Mouse (Mus musculus): Measurements from ENCODE around the gene Sept10. TPM values are rescaled to one million over a fixed set of nuclear protein-coding genes. Genes with fewer than 3 reads are reported as not detected.

The Sept10 gene
- total and polyA plus RNA-seq, 3 experiments = not detected

DNA sequence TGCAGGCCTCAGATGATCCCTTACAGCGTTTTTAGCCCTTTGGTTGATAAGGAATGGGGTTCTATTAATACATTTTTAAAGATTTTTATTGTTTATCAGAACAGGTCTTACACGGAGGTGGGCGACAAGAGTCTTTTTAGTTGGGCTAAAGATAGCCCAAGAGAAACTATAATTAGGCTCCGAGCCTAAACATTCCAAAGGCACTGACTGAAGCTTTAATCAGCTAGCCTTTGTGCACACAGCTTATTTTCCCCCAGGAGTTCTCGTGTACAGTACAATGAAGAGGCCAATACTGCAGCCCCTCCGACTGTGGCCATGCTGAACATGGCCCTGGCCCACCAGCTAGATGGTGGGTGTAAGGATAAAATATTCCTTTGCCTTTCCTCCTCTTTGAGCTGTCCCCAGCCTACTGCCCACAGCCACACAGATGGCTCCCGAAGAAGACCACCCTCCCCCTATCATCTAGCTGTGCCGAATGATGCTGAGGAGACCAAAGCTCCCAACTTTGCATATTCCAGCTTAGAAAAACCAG, 88.1 kb downstream of the Sept10 start:
- H3K27ac ChIP-seq (ENCODE audit: control insufficient read depth, low read depth, low read length) = no peak overlapping the region
- no peak for TF ChIP-seq POLR2AphosphoS2 (IDR thresholded peaks at IDR 0.05; ENCODE audit: low read length)
- TF ChIP-seq SMC3 (IDR thresholded peaks at IDR 0.05; ENCODE audit: low read depth, low read length) = no peak
- TF ChIP-seq POLR2A (IDR thresholded peaks at IDR 0.05; ENCODE audit: control insufficient read depth in 1 of 2, insufficient read depth in 1 of 2, low read depth in 1 of 2, low read length in 2 of 2, poor library complexity in 1 of 2) = no peak
- TF ChIP-seq KAT2A (conservative IDR thresholded peaks at IDR 0.05; ENCODE audit: low read depth, low read length) = no peak
- no peak for TF ChIP-seq ZKSCAN1 (IDR thresholded peaks at IDR 0.05; ENCODE audit: low read depth, low read length)
- no peak for TF ChIP-seq MEF2A (IDR thresholded peaks at IDR 0.05; ENCODE audit: extremely low read depth, insufficient replicate concordance, low read depth, low read length, poor library complexity, severe bottlenecking)
- no peak overlapping the region for H3K4me3 ChIP-seq (ENCODE audit: control insufficient read depth in 1 of 2, insufficient read depth in 1 of 2, low read depth in 2 of 2, low read length in 2 of 2)
- H3K27me3 ChIP-seq (ENCODE audit: control insufficient read depth in 1 of 2, insufficient read depth in 2 of 2, low read length in 2 of 2) = no peaks in the 10 kb centered on the region
- no peak overlapping the region for H3K9ac ChIP-seq (ENCODE audit: control insufficient read depth, low read depth, low read length, poor library complexity, severe bottlenecking)
- H3K9me3 ChIP-seq (replicated peaks; ENCODE audit: insufficient read depth, low read length) = no peaks in the 10 kb centered on the region
- H3K79me2 ChIP-seq (ENCODE audit: control insufficient read depth, insufficient read depth, low read length, poor library complexity) = no peaks in the 10 kb centered on the region
- H3K4me1 ChIP-seq (ENCODE audit: control insufficient read depth in 1 of 2, insufficient read depth in 2 of 2, low read length in 2 of 2) = no peaks in the 10 kb centered on the region
- H3K36me3 ChIP-seq (ENCODE audit: control insufficient read depth in 1 of 2, insufficient read depth in 2 of 2, low read length in 2 of 2) = no peaks in the 10 kb centered on the region
- DNase-seq (ENCODE audit: low read depth, low spot score) = no peak

DNA sequence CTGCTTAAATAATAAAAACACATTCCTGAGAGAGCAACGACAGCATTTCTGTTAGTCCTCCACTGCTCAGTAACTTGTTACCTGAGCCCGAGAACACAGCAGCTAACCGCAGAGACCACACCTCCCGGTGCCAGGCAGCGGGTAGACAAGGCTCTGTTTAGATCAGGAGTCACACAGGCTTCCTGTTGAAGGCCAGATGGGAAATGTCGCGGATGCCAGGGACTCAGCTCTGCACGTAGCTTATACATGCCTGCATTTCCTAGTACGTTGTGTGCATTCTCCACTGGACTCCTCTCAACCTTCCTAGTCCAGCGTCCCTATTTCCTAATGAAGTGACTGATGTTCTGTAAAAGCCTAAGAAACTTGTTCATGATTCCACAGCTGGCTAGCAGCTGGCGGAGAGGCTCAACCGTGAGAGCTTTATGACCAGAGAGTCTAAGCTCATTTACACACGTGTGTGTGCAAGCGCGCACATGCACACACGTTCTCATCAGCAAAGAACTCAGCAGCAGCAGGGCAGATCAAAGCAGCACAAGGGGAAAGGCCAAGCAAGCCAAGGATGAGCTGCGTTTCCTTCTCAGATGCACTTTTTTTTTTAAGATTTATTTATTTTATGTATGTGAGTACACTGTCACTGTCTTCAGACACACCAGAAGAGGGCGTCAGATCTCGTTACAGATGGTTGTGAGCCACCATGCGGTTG, 89.6 kb downstream of the Sept10 start:
- TF ChIP-seq NRF1 (IDR thresholded peaks at IDR 0.05; ENCODE audit: insufficient read depth, low read depth, low read length, poor library complexity, severe bottlenecking) = no peak
- TF ChIP-seq MAZ (IDR thresholded peaks at IDR 0.05; ENCODE audit: low read depth, low read length) = no peak
- TF ChIP-seq E2F4 (IDR thresholded peaks at IDR 0.05; ENCODE audit: borderline replicate concordance, low read depth, low read length) = no peak
- TF ChIP-seq ZMIZ1 (IDR thresholded peaks at IDR 0.05; ENCODE audit: low read depth, low read length) = no peak
- no peak for TF ChIP-seq MYB (IDR thresholded peaks at IDR 0.05; ENCODE audit: low read depth, low read length)
- no peak for TF ChIP-seq SIN3A (IDR thresholded peaks at IDR 0.05; ENCODE audit: low read length)
- TF ChIP-seq CHD2 (IDR thresholded peaks at IDR 0.05; ENCODE audit: low read length) = no peak
- no peak for TF ChIP-seq CHD1 (IDR thresholded peaks at IDR 0.05; ENCODE audit: low read depth, low read length)
- no peak for TF ChIP-seq MXI1 (IDR thresholded peaks at IDR 0.05; ENCODE audit: low read depth, low read length)
- TF ChIP-seq CTCF (IDR thresholded peaks at IDR 0.05 in 2 of 3, conservative IDR thresholded peaks at IDR 0.05 in 1 of 3; ENCODE audit: control insufficient read depth in 1 of 3, insufficient read depth in 1 of 3, low read depth in 2 of 3, low read length in 3 of 3, poor library complexity in 1 of 3, severe bottlenecking in 1 of 3) = no peak
- TF ChIP-seq EP300 (IDR thresholded peaks at IDR 0.05; ENCODE audit: low read depth in 1 of 2, low read length in 2 of 2) = no peak
- Histone ChIP-seq H3K4me3 (ENCODE audit: control insufficient read depth in 1 of 2, insufficient read depth in 1 of 2, low read depth in 2 of 2, low read length in 2 of 2) (no peak overlapping the region), H3K79me2 (ENCODE audit: control insufficient read depth, insufficient read depth, low read length, poor library complexity) (no peaks in the 10 kb centered on the region), H3K9ac (ENCODE audit: control insufficient read depth, low read depth, low read length, poor library complexity, severe bottlenecking) (no peak overlapping the region), H3K9me3 (replicated peaks; ENCODE audit: insufficient read depth, low read length) (no peaks in the 10 kb centered on the region), H3K27ac (ENCODE audit: control insufficient read depth, low read depth, low read length) (no peak overlapping the region), H3K4me1 (ENCODE audit: control insufficient read depth in 1 of 2, insufficient read depth in 2 of 2, low read length in 2 of 2) (no peaks in the 10 kb centered on the region), H3K36me3 (ENCODE audit: control insufficient read depth in 1 of 2, insufficient read depth in 2 of 2, low read length in 2 of 2) (no peaks in the 10 kb centered on the region), H3K27me3 (ENCODE audit: control insufficient read depth in 1 of 2, insufficient read depth in 2 of 2, low read length in 2 of 2) (no peaks in the 10 kb centered on the region)
- DNase-seq (ENCODE audit: low read depth, low spot score) = no peak
